Mouse (Mus musculus): ENCODE measurements around the gene Patl2. TPM values are rescaled to one million over a fixed set of nuclear protein-coding genes. Genes with fewer than 3 reads are reported as not detected.

Gene Patl2
- not detected in 2 replicates for polyA plus RNA-seq (2021; fragmentation: Nextera tagmentation)
- long read RNA-seq, experiment 1, result 0 reads
- long read RNA-seq, experiment 2, partial matches to known transcripts, result 0 of 1 reads
- long read RNA-seq, experiment 2, other reads (novel, unspliced or antisense), result 1 of 1 reads

DNA sequence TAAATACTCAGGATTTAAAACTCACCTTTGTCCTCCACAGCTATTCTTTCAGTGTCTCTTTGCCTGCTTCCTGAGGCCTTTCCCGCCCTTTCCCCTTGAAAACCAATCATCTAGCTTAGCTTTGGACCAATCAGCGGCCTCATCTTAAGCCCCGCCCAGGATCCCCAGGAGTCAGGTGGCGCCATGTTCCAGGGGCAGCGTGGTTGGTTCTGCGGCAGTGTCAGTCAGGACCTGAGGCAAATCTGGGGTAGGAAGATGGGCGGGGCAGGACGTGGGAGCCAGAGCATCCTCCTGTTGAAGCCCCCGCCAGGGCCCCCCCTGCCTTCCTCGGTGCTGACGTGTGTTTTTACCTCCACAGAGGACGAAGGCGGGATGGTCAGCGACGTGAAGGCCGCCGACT is at the start of gene Patl2, which contains the start of gene Terb2:
TSS of gene Patl2 (minus strand) at position 84 of the 400 bp plus-strand sequence.
TSS of gene Terb2 (plus strand) at position 167 of the 400 bp plus-strand sequence.

GRCm38 (mm10) chr2:122234611-122235288 is 48.8 kb upstream of the Patl2 start, which contains the start of gene Sord:
Gene Sord (plus strand): TSS chr2:122234749.

GRCm38 (mm10) chr2:122160680-122161079 is 25.3 kb downstream of the Patl2 start, which contains the start of gene Trim69:
Gene Trim69 (plus strand): TSS chr2:122160700.

GRCm38 (mm10) chr2:122147508-122148241 is 38.3 kb downstream of the Patl2 start, which contains the start of gene B2m:
Gene B2m (plus strand): TSS chr2:122147686.

DNA sequence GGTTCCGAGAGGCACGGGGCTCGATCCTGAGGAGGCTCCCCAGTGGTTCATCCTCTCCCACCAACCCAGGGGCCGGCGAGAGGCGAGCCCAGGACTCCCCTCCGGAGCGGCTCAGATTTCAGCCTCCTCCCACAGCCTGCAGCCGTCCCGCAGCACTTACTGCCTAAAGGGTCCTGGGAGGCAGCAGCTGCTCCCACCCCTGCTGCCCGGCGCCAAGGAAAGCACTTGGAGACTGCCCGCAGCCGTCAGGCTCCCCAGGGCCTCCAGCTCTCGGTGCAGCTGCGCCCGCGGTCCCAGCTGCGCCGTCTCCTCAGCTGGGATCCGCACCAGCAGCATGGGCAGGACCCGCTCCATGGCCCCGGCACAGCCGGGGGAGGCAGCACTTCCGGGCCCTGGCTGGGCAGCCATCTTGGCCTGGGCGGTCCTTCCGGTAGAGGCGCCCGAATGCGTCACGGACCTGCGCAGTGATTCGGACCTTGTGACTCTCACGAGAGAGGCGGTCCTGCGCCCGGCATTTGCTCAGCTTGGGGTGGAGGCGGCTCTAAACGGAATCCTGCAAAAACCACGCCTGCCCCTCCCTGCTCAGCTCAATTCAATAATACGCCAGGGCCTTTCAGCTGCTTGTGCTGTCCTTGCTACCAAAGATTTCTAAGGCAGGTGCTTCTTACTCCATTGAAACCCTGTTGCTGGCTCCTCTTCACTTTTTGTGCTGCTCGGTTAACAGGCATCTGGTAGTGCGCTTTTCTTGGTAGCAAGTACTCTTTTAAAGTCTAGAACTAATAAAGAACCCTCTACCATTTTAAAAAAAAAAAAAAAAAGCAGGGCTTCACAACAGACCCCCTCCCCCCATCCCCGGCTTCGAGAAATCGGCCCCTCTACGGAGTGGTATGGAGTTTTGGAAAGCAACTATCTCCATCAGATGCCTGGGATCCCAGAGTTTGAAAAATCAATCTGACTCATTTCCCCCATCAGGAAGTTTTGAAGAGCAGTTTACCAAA is 67.7 kb downstream of the Patl2 start, which contains the start of gene Spg11:
TSS of gene Spg11 (minus strand) at position 426 of the 998 bp plus-strand sequence.

Other genes with a start within 250 kb of the Patl2 start
- 15.5 and 21.4 TPM in 2 replicates for gene Ctdspl2, start 230.2 kb downstream of the Patl2 start, polyA plus RNA-seq (2021; fragmentation: Nextera tagmentation)
- not detected in 2 replicates for gene Mageb3, start 230.1 kb downstream of the Patl2 start, polyA plus RNA-seq (2021; fragmentation: Nextera tagmentation)
- 23.1 and 26.8 TPM in 2 replicates for gene Eif3j1, start 157.6 kb downstream of the Patl2 start, polyA plus RNA-seq (2021; fragmentation: Nextera tagmentation)
- gene Spg11, start 67.8 kb downstream of the Patl2 start, polyA plus RNA-seq (2021; fragmentation: Nextera tagmentation), result 2.6 and 2.8 TPM in 2 replicates
- gene B2m, start 38.5 kb downstream of the Patl2 start, polyA plus RNA-seq (2021; fragmentation: Nextera tagmentation), result 318 and 456 TPM in 2 replicates
- gene Trim69, start 25.5 kb downstream of the Patl2 start, polyA plus RNA-seq (2021; fragmentation: Nextera tagmentation), result not detected in 2 replicates
- gene Terb2, start 83 bp upstream of the Patl2 start, polyA plus RNA-seq (2021; fragmentation: Nextera tagmentation), result not detected in 2 replicates
- gene Sord, start 48.6 kb upstream of the Patl2 start, polyA plus RNA-seq (2021; fragmentation: Nextera tagmentation), result 15.1 and 17.6 TPM in 2 replicates
- gene Duox2, start 112.3 kb upstream of the Patl2 start, polyA plus RNA-seq (2021; fragmentation: Nextera tagmentation), result 0.11 and 0.13 TPM in 2 replicates
- not detected in 2 replicates for gene Duoxa2, start 112.7 kb upstream of the Patl2 start, polyA plus RNA-seq (2021; fragmentation: Nextera tagmentation)
- gene Duoxa1, start 127.5 kb upstream of the Patl2 start, polyA plus RNA-seq (2021; fragmentation: Nextera tagmentation), result 0.14 and 0.20 TPM in 2 replicates
- gene Duox1, start 129.5 kb upstream of the Patl2 start, polyA plus RNA-seq (2021; fragmentation: Nextera tagmentation), result not detected in 2 replicates
- gene Shf, start 183.0 kb upstream of the Patl2 start, polyA plus RNA-seq (2021; fragmentation: Nextera tagmentation), result 3.4 and 3.9 TPM in 2 replicates
- gene Slc28a2, start 240.3 kb upstream of the Patl2 start, polyA plus RNA-seq (2021; fragmentation: Nextera tagmentation), result 0.06 TPM in 1 of 2 replicates, not detected in the other

Measured in layer of hippocampus, adult 6 months (tissue).